Mouse (Mus musculus) CD8-positive naive resting alpha-beta T cell, adult 57 days (primary cell): ENCODE results near the gene Dnah7a. TPM values are rescaled to one million over a fixed set of nuclear protein-coding genes. Genes with fewer than 3 reads are reported as not detected.

Experiments
- total RNA-seq: library from RNA; stranded (reverse); gene quantifications from one replicate; pipeline ENCODE4 v1.2.4, GENCODE M21; 2023

Gene Dnah7a
- total RNA-seq: 2.0 TPM

GRCm38 (mm10) chr1:53706431-53707361, at the start of gene Dnah7a:
Gene Dnah7a, minus strand, starts transcription at chr1:53706784.

GRCm38 (mm10) chr1:53352327-53353261, 354.0 kb downstream of the Dnah7a start, which contains the start of the genes Asdurf, Gm28551 and Asnsd1:
Gene Asdurf, minus strand, starts transcription at chr1:53352619.
Gene Gm28551, minus strand, starts transcription at chr1:53352667.
Gene Asnsd1, minus strand, starts transcription at chr1:53352752.

Other genes starting within 250 kb of the Dnah7a start
- gene Stk17b, start 78.4 kb upstream of the Dnah7a start, total RNA-seq: 930 TPM